Mouse (Mus musculus) embryonic fibroblast, embryonic 13.5 days (primary cell): ENCODE data around the gene Acaa1a.

ENCODE experiments used
- CTCF ChIP-seq: IDR thresholded peaks from 2 replicates; pipeline ENCODE4 v1.5.1; 2011; ENCODE audit warnings: mild to moderate bottlenecking, control low read depth, low read length, moderate library complexity, borderline replicate concordance; ENCODE audit not compliant: insufficient read depth
- POLR2A ChIP-seq: IDR thresholded peaks from 2 replicates; pipeline ENCODE4 v1.6.1; 2011; ENCODE audit warnings: low read depth, mild to moderate bottlenecking, control low read depth, low read length, moderate library complexity

DNA sequence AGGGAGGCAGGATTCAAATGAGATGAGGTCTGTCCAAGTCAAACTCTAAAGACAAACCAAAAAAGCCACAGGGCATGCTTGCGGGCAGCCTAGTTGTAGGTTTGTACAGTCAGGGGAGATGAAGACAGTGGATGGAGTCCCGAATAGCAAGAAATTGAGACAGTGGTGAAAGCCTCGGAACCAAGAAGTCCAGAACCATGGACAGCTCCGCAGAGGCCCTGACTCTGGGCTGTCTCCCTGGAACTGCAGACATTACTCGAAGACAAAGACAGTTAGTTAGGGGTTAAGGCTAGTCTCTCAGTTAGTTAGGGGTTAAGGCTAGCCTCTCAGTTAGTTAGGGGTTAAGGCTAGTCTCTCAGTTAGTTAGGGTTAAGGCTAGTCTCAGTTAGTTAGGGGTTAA is 49.5 kb downstream of the Acaa1a start:
- no peak for TF ChIP-seq CTCF
- TF ChIP-seq POLR2A: no peak
